Mouse (Mus musculus) c-Kit-positive CD71-positive TER-119-positive erythroid progenitor cells, embryonic 14.5 days (primary cell): ENCODE data around the gene Svs3b.
"Not testable (repeated sequence)": the region's sequence is repeated elsewhere in the genome, so short reads cannot be mapped to it uniquely, and the experiment has no call there.

ENCODE experiments used
- DNase-seq: peaks from one replicate; pipeline ENCODE4 v3.0.0-alpha.2; 2013; ENCODE audit warnings: low spot score

The Svs3b gene

GRCm38 (mm10) chr2:164256540-164256939, at the start of gene Svs3b:
Svs3b (minus strand) TSS chr2:164256640.
- DNase-seq: not testable (repeated sequence)

GRCm38 (mm10) chr2:164288968-164289367, 32.5 kb upstream of the Svs3b start, which contains the start of gene Svs3a:
Svs3a (plus strand) TSS chr2:164289268.
- not testable (repeated sequence) for DNase-seq

GRCm38 (mm10) chr2:164278359-164278758, 21.9 kb upstream of the Svs3b start, which contains the start of gene Svs4:
Svs4 (minus strand) TSS chr2:164278459.
- no peak for DNase-seq

GRCm38 (mm10) chr2:164238366-164238765, 18.1 kb downstream of the Svs3b start, which contains the start of gene Svs2:
Svs2 (minus strand) TSS chr2:164238466.
- DNase-seq: no peak

GRCm38 (mm10) chr2:164232671-164233070, 23.8 kb downstream of the Svs3b start:
- no peak for DNase-seq

DNA sequence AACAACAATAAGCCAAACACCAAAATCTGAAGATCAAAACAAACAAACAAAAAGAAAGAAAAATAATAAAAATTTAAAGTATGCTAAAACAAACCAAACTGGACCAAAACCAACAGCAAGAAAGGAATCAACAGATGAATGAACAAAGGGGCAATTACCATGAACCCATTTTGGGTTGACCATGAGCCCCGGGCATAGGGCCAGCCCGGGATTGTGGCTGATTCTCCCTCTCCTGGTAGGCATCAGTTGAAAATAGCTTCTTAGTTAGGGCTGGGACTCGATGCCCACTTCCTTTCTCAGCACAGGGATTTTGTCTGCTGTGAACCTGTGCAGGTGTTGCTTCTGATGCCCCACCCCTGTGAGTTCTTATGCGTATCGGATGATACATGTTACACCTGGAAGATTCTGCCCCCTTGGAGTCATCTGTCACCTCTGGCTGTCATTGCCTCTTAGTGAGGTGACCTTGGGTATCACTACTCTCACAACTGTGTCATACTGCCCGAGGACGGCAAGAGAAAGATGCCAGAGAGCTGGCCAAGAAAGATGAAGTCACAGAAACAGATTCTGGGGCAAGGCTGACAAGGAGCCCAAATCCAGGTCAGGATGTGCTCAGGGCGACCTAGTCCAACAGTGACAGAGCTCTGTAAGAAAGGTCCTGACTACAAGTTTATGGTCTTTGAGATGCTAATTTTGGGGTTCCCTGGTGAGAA, 27.9 kb downstream of the Svs3b start:
- DNase-seq: no peak

- DNase-seq: no peak
These were observed 34.9 kb downstream of the Svs3b start, which contains the start of gene Wfdc15b for GRCm38 (mm10) chr2:164221522-164221921. Wfdc15b (minus strand) TSS chr2:164221660.

DNA sequence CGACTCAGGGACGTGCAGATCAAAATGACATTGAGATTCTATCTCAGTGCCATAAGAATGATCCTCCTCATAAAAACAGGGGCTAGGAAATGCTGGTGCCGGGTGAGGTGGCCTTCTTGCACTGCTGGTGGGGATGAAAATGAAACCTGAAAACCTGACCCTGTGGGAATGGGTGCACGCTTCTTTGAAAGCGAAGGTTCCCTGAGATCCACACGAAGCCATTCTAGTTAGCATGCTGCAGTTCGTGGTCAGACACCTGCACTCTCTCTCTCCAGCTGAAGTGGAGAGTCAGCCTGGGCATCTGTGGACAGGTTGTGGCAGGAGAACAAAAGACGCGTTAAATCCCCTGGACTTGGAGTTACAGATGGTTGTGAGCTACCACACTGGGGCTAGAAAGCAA, 37.1 kb downstream of the Svs3b start:
- DNase-seq: no peak

GRCm38 (mm10) chr2:164212711-164213110, 43.7 kb downstream of the Svs3b start:
- DNase-seq: no peak

DNA sequence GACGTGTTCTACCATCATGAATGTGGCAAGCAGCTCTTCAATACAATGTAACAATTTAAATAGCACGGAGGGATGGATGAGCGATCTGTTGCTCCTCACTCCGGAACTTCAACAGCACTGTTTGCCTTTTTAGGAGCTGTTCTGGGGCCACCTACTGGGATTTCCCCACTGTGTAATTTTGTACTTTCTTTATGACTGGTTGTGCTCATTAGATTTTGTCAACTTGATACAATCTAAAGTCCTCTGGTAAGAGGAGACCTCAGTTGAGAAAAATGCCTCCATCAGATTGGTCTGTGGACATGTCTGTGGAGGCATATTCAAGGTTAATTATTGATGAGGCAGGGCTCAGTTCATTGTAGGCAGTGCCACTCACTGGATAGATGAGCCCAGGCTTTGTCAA, 45.5 kb downstream of the Svs3b start:
- DNase-seq: no peak

- DNase-seq: no peak
These were observed 49.8 kb downstream of the Svs3b start for GRCm38 (mm10) chr2:164206676-164207075.

GRCm38 (mm10) chr2:164206011-164206410, 50.4 kb downstream of the Svs3b start:
- DNase-seq: not testable (repeated sequence)
